Mouse (Mus musculus) myocyte (in vitro differentiated cells): Measurements from ENCODE around the gene Gspt1. TPM values are rescaled to one million over a fixed set of nuclear protein-coding genes. Genes with fewer than 3 reads are reported as not detected.

Source experiments
- H3K27me3 ChIP-seq: one replicate; pipeline ENCODE4 v1.6.1; 2011; ENCODE audit not compliant: control insufficient read depth, insufficient read depth, insufficient read length
- H3K36me3 ChIP-seq: one replicate; pipeline ENCODE4 v1.6.1; 2011; ENCODE audit not compliant: control insufficient read depth, insufficient read depth
- H3K4me2 ChIP-seq: one replicate; pipeline ENCODE4 v1.6.1; 2011; ENCODE audit warnings: low read depth, control low read depth
- H3K4me3 ChIP-seq: one replicate; pipeline ENCODE4 v1.5.1; 2011; ENCODE audit warnings: mild to moderate bottlenecking, control low read depth, moderate library complexity
- H3K79me2 ChIP-seq: one replicate; pipeline ENCODE4 v1.6.1; 2011; ENCODE audit not compliant: control insufficient read depth, insufficient read depth
- H3ac ChIP-seq: one replicate; pipeline ENCODE4 v1.6.1; 2011; ENCODE audit not compliant: control insufficient read depth, insufficient read length
- CEBPB ChIP-seq: IDR thresholded peaks from 2 replicates; pipeline ENCODE4 v1.6.1; 2011; ENCODE audit warnings: mild to moderate bottlenecking, moderate library complexity; ENCODE audit not compliant: poor library complexity, insufficient read depth, severe bottlenecking
- E2F4 ChIP-seq: IDR thresholded peaks from one replicate; pipeline ENCODE4 v1.6.1; 2011; ENCODE audit warnings: mild to moderate bottlenecking, control low read depth, moderate library complexity; ENCODE audit not compliant: insufficient read depth
- MAX ChIP-seq: IDR thresholded peaks from one replicate; pipeline ENCODE4 v1.6.1; 2011; ENCODE audit warnings: low read depth, mild to moderate bottlenecking, control low read depth
- MYOD1 ChIP-seq, 3 experiments: IDR thresholded peaks; one replicate each; pipeline ENCODE4 v1.6.1; 2011; ENCODE audit warnings: control low read depth in 2 of 3, low read depth in 2 of 3, mild to moderate bottlenecking in 2 of 3, moderate library complexity in 1 of 3; ENCODE audit not compliant: insufficient read length in 2 of 3, control insufficient read depth in 1 of 3
- MYOG ChIP-seq, 3 experiments: IDR thresholded peaks; one replicate each; pipeline ENCODE4 v1.6.1; 2011; ENCODE audit warnings: control low read depth in 2 of 3, low read depth in 2 of 3, mild to moderate bottlenecking in 2 of 3; ENCODE audit not compliant: insufficient read length in 2 of 3, control insufficient read depth in 1 of 3, insufficient read depth in 1 of 3
- POLR2A ChIP-seq: IDR thresholded peaks from one replicate; pipeline ENCODE4 v1.6.1; 2011; ENCODE audit warnings: low read depth, mild to moderate bottlenecking, control low read depth, moderate library complexity; ENCODE audit not compliant: insufficient read length
- POLR2AphosphoS2 ChIP-seq: IDR thresholded peaks from one replicate; pipeline ENCODE4 v1.6.1; 2011; ENCODE audit warnings: low read depth, control low read depth; ENCODE audit not compliant: insufficient read length
- REST ChIP-seq: IDR thresholded peaks from one replicate; pipeline ENCODE4 v1.6.1; 2011; ENCODE audit warnings: mild to moderate bottlenecking, control low read depth, moderate library complexity; ENCODE audit not compliant: insufficient read depth, insufficient read length
- SRF ChIP-seq: IDR thresholded peaks from one replicate; pipeline ENCODE4 v1.6.1; 2011; ENCODE audit warnings: low read depth; ENCODE audit not compliant: control insufficient read depth, insufficient read length
- TCF12 ChIP-seq: IDR thresholded peaks from one replicate; pipeline ENCODE4 v1.6.1; 2011; ENCODE audit warnings: mild to moderate bottlenecking, control low read depth; ENCODE audit not compliant: poor library complexity, insufficient read depth, severe bottlenecking
- TCF3 ChIP-seq: IDR thresholded peaks from one replicate; pipeline ENCODE4 v1.6.1; 2011; ENCODE audit warnings: low read depth, control low read depth; ENCODE audit not compliant: insufficient read length
- USF1 ChIP-seq: IDR thresholded peaks from one replicate; pipeline ENCODE4 v1.6.1; 2011; ENCODE audit warnings: low read depth, mild to moderate bottlenecking, control low read depth, moderate library complexity
- polyA plus RNA-seq: library from polyadenylated mRNA; unstranded; fragments of >200 nt; fragmentation: generic; extraction: Trizol; gene quantifications from one replicate; pipeline ENCODE4 v1.2.1, GENCODE M21; 2012; ENCODE audit warnings: missing spikeins

The Gspt1 gene
- polyA plus RNA-seq, 1 experiment: 54.9 TPM

GRCm38 (mm10) chr16:11176884-11177244 lies 77.3 kb downstream of the Gspt1 start:
- TF ChIP-seq POLR2A (no peak), POLR2AphosphoS2 (no peak)
- H3K79me2 ChIP-seq: peaks cover 35% of the 10 kb centered on the region
- no peaks in the 10 kb centered on the region for H3K36me3 ChIP-seq
- peak overlapping the region; percentile 91 for H3K4me2 ChIP-seq
- H3ac ChIP-seq: peak overlapping the region; percentile 65
- H3K27me3 ChIP-seq: no peaks in the 10 kb centered on the region
- peak overlapping the region; percentile 74 for H3K4me3 ChIP-seq

- Histone ChIP-seq H3ac (peak within 1 kb of the TSS; percentile 65), H3K4me3 (peak within 1 kb of the TSS; percentile 74), H3K36me3 (no peaks in the 10 kb centered on the region), H3K4me2 (peak within 1 kb of the TSS; percentile 91), H3K79me2 (peaks cover 40% of the 10 kb centered on the region), H3K27me3 (no peaks in the 10 kb centered on the region)
- TF ChIP-seq TCF12: no peak
- TF ChIP-seq E2F4: no peak
- TF ChIP-seq POLR2A: peak; percentile 86
- no peak for TF ChIP-seq MAX
- no peak for TF ChIP-seq REST
- TF ChIP-seq TCF3: no peak
- TF ChIP-seq POLR2AphosphoS2: peak; percentile 78
- TF ChIP-seq MYOG (IDR thresholded peaks at IDR 0.05; ENCODE audit: control insufficient read depth in 1 of 3, insufficient read depth in 1 of 3, insufficient read length in 2 of 3, low read depth in 2 of 3): peak in 2 of 3 experiments; percentile 75 to 86
- TF ChIP-seq USF1: no peak
- no peak for TF ChIP-seq CEBPB
- peak in 2 of 3 experiments; percentile 60 to 76 for TF ChIP-seq MYOD1 (IDR thresholded peaks at IDR 0.05; ENCODE audit: control insufficient read depth in 1 of 3, insufficient read length in 2 of 3, low read depth in 2 of 3)
- no peak for TF ChIP-seq SRF
Observed at GRCm38 (mm10) chr16:11176208-11176883, 77.8 kb downstream of the Gspt1 start, which contains the start of gene Zc3h7a. Zc3h7a (minus strand) TSS chr16:11176393.

- TF ChIP-seq POLR2AphosphoS2: no peak
- TF ChIP-seq POLR2A: peak; percentile 28
- TF ChIP-seq USF1: no peak
- TF ChIP-seq REST: no peak
Observed at GRCm38 (mm10) chr16:11175489-11176207, 78.5 kb downstream of the Gspt1 start.

GRCm38 (mm10) chr16:11175100-11175488 lies 79.0 kb downstream of the Gspt1 start:
- Histone ChIP-seq H3ac (peak overlapping the region; percentile 65), H3K4me3 (peak overlapping the region; percentile 74), H3K27me3 (no peaks in the 10 kb centered on the region), H3K79me2 (peaks cover 52% of the 10 kb centered on the region), H3K36me3 (no peaks in the 10 kb centered on the region), H3K4me2 (peak overlapping the region; percentile 78)
- no peak for TF ChIP-seq USF1
- TF ChIP-seq MYOG (IDR thresholded peaks at IDR 0.05; ENCODE audit: control insufficient read depth in 1 of 3, insufficient read depth in 1 of 3, insufficient read length in 2 of 3, low read depth in 2 of 3): no peak
- TF ChIP-seq POLR2AphosphoS2: no peak
- TF ChIP-seq SRF: no peak

More at GRCm38 (mm10) chr16:11175489-11176207, 78.5 kb downstream of the Gspt1 start:
- Histone ChIP-seq H3K36me3 (no peaks in the 10 kb centered on the region), H3K27me3 (no peaks in the 10 kb centered on the region), H3K4me2 (peak overlapping the region; percentile 78), H3K79me2 (peaks cover 47% of the 10 kb centered on the region), H3ac (peak overlapping the region; percentile 65), H3K4me3 (peak overlapping the region; percentile 74)

- no peak for TF ChIP-seq POLR2AphosphoS2
- no peak for TF ChIP-seq CEBPB
- no peak for TF ChIP-seq MAX
- no peak for TF ChIP-seq USF1
- no peak for TF ChIP-seq TCF12
- TF ChIP-seq E2F4: no peak
- TF ChIP-seq REST: no peak
- TF ChIP-seq TCF3: no peak
- TF ChIP-seq SRF: no peak
- TF ChIP-seq MYOD1 (IDR thresholded peaks at IDR 0.05; ENCODE audit: control insufficient read depth in 1 of 3, insufficient read length in 2 of 3, low read depth in 2 of 3): no peak
- TF ChIP-seq POLR2A: no peak
- no peak for TF ChIP-seq MYOG (IDR thresholded peaks at IDR 0.05; ENCODE audit: control insufficient read depth in 1 of 3, insufficient read depth in 1 of 3, insufficient read length in 2 of 3, low read depth in 2 of 3)
- H3K36me3 ChIP-seq: no peaks in the 10 kb centered on the region
- H3K27me3 ChIP-seq: no peaks in the 10 kb centered on the region
- no peak overlapping the region for H3ac ChIP-seq
- H3K4me2 ChIP-seq: peak overlapping the region; percentile 78
- H3K4me3 ChIP-seq: peak overlapping the region; percentile 74
- peaks cover 57% of the 10 kb centered on the region for H3K79me2 ChIP-seq
Observed at GRCm38 (mm10) chr16:11174671-11175081, 79.4 kb downstream of the Gspt1 start.
